Mouse (Mus musculus): ENCODE measurements around the gene Prmt1. TPM values are rescaled to one million over a fixed set of nuclear protein-coding genes. Genes with fewer than 3 reads are reported as not detected.

Prmt1 gene
- polyA plus RNA-seq, 1 experiment from 2014 or later = 98.6 TPM

DNA sequence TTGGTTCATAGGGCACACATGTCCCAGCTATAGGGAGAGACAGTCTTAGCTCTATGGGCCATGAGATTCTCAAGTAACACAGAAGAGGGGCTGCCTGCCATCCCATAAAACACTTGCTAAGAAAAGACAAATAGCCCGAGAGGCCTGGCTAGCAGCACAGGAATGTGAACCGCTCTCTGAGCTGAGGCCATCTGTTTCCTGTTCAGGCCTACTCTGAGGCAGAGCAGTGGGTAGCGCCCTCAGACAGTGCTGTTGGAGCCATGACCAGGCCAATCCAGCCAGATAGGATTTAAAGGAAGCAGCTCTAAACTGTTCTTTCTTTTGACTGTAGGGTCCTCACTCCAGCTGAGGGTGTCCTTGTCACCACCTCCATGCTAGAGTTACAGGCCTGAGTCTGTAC, 18.2 kb upstream of the Prmt1 start:
- Histone ChIP-seq H3K4me2 (ENCODE audit: low read depth, low read length) (no peak overlapping the region), H3K27ac (ENCODE audit: low read length) (no peak overlapping the region), H3K4me3 (ENCODE audit: low read depth, low read length) (no peak overlapping the region), H3K4me1 (ENCODE audit: control insufficient read depth, low read depth, low read length) (peaks cover 4% of the 10 kb centered on the region), H3K9me3 (replicated peaks; ENCODE audit: control insufficient read depth, low read length) (no peaks in the 10 kb centered on the region), H3K27me3 (ENCODE audit: control insufficient read depth, insufficient read depth, low read depth, low read length) (no peaks in the 10 kb centered on the region), H3K9ac (ENCODE audit: low read depth, low read length) (no peak overlapping the region), H3K36me3 (ENCODE audit: control insufficient read depth, insufficient read depth) (peaks cover 84% of the 10 kb centered on the region)
- WGBS (ENCODE audit: insufficient replicate concordance) = 61% methylated on average over 3 of the region's 3 CpGs
- ATAC-seq (ENCODE audit: low read depth) = no peak

DNA sequence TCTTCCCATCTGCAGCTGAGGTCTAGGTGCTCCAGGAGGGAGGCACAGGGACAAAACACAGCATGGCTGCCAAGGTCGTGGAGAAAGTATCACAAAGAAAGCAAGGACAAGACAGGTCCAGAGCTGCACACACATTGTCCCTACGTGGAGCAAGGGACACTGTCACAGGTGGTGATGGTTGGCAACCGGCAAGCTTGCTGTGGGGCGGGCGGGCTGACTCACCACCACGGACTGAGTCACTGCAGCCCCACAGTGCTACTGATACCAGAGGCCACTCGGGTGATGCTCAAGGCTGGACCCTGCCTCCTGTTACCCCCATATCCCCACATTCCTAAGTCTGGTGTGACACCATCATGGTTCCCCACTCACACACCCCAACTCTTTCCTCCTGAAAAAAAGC, 16.1 kb upstream of the Prmt1 start:
- no peak overlapping the region for H3K4me3 ChIP-seq (ENCODE audit: low read depth, low read length)
- H3K36me3 ChIP-seq (ENCODE audit: control insufficient read depth, insufficient read depth) = peaks cover 65% of the 10 kb centered on the region
- no peak overlapping the region for H3K9ac ChIP-seq (ENCODE audit: low read depth, low read length)
- H3K4me2 ChIP-seq (ENCODE audit: low read depth, low read length) = no peak overlapping the region
- no peaks in the 10 kb centered on the region for H3K27me3 ChIP-seq (ENCODE audit: control insufficient read depth, insufficient read depth, low read depth, low read length)
- no peak for ATAC-seq (ENCODE audit: low read depth)
- no peaks in the 10 kb centered on the region for H3K9me3 ChIP-seq (replicated peaks; ENCODE audit: control insufficient read depth, low read length)
- peaks cover 16% of the 10 kb centered on the region for H3K4me1 ChIP-seq (ENCODE audit: control insufficient read depth, low read depth, low read length)
- H3K27ac ChIP-seq (ENCODE audit: low read length) = no peak overlapping the region
- WGBS (ENCODE audit: insufficient replicate concordance) = 69% methylated on average over 7 of the region's 7 CpGs

DNA sequence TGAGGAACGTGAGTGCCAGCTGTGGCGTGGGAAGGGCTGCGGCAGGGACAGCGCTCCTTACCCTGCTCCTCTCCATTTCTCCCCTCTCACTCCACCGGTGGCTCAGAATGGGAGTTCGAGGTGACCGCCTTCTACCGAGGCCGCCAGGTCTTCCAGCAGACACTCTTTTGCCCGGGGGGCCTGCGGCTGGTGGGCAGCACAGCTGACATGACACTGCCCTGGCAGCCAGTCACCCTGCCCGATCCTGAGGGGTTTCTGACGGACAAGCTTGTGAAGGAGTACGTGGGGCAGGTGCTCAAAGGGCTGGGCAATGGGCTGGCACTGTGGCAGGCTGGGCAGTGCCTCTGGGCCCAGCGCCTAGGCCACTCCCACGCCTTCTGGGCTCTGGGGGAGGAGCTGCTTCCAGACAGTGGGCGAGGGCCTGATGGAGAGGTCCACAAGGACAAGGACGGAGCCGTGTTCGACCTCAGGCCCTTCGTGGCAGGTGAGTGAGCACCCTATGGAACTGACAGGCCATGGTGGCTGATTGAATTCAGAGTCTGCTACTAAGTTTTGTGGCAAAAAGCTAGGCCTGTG, 14.3 kb upstream of the Prmt1 start:
- peaks cover 25% of the 10 kb centered on the region for H3K4me1 ChIP-seq (ENCODE audit: control insufficient read depth, low read depth, low read length)

DNA sequence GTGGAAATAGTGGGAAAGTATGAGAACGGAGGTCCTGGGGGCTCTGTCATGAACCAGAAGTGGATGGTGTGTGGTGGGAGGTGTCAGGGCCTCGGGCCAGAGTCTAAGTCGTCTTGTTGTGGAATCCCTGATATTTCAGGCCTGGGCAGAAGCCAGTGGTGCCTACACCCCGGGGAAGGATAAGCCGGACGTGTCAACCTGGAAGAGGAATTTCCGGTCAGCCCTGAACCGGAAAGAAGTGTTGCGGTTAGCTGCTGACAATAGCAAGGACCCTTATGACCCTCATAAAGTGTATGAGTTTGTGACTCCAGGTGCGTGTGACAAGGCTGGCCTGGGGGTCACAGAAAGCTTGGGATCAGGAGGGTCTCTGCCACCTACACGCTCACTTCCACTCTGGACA, 13.4 kb upstream of the Prmt1 start:
- WGBS (ENCODE audit: insufficient replicate concordance) = 83% methylated on average over 11 of the region's 11 CpGs
- Histone ChIP-seq H3K9ac (ENCODE audit: low read depth, low read length) (no peak overlapping the region), H3K4me3 (ENCODE audit: low read depth, low read length) (peak overlapping the region; percentile 69; the same call in 1 of the 2 replicates), H3K36me3 (ENCODE audit: control insufficient read depth, insufficient read depth) (peaks cover 44% of the 10 kb centered on the region), H3K27me3 (ENCODE audit: control insufficient read depth, insufficient read depth, low read depth, low read length) (no peaks in the 10 kb centered on the region), H3K4me1 (ENCODE audit: control insufficient read depth, low read depth, low read length) (peaks cover 25% of the 10 kb centered on the region), H3K4me2 (ENCODE audit: low read depth, low read length) (no peak overlapping the region), H3K9me3 (replicated peaks; ENCODE audit: control insufficient read depth, low read length) (no peaks in the 10 kb centered on the region), H3K27ac (ENCODE audit: low read length) (no peak overlapping the region)
- ATAC-seq (ENCODE audit: low read depth) = no peak

More for the DNA sequence above, 14.3 kb upstream of the Prmt1 start:
- no peaks in the 10 kb centered on the region for H3K9me3 ChIP-seq (replicated peaks; ENCODE audit: control insufficient read depth, low read length)
- ATAC-seq (ENCODE audit: low read depth) = no peak
- H3K27me3 ChIP-seq (ENCODE audit: control insufficient read depth, insufficient read depth, low read depth, low read length) = no peaks in the 10 kb centered on the region
- no peak overlapping the region for H3K4me2 ChIP-seq (ENCODE audit: low read depth, low read length)
- H3K36me3 ChIP-seq (ENCODE audit: control insufficient read depth, insufficient read depth) = peaks cover 49% of the 10 kb centered on the region
- H3K4me3 ChIP-seq (ENCODE audit: low read depth, low read length) = no peak overlapping the region
- WGBS (ENCODE audit: insufficient replicate concordance) = 82% methylated on average over 21 of the region's 21 CpGs
- H3K27ac ChIP-seq (ENCODE audit: low read length) = no peak overlapping the region
- H3K9ac ChIP-seq (ENCODE audit: low read depth, low read length) = no peak overlapping the region

DNA sequence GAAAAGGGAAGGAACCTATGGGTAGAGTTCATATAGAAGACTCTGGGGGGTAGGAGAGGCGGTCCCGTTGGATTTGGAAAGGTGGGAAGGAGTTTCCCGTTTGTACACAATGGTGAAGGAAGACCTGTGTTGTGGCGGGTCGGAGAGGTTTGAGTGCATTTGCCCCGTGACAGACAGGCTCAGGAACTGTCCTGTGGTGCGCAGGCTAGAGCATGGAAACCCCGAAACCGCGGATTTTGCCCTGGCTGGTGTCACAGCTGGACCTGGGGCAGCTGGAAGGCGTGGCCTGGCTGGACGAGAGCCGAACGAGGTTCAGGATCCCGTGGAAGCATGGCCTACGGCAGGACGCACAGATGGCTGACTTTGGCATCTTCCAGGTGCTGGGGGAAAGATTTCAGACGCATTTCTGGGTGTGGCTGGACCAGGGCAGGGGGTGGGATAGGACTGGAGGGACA, 12.2 kb upstream of the Prmt1 start, which contains the start of gene Bcl2l12:
Gene Bcl2l12 (minus strand): TSS at position 212 of the 455 bp plus-strand sequence.
- Histone ChIP-seq H3K4me1 (ENCODE audit: control insufficient read depth, low read depth, low read length) (peaks cover 25% of the 10 kb centered on the region), H3K27ac (ENCODE audit: low read length) (peak within 1 kb of the TSS; percentile 96), H3K9me3 (replicated peaks; ENCODE audit: control insufficient read depth, low read length) (no peaks in the 10 kb centered on the region), H3K4me3 (ENCODE audit: low read depth, low read length) (peak within 1 kb of the TSS; percentile 69), H3K9ac (ENCODE audit: low read depth, low read length) (peak within 1 kb of the TSS; percentile 88), H3K4me2 (ENCODE audit: low read depth, low read length) (peak within 1 kb of the TSS; percentile 87), H3K36me3 (ENCODE audit: control insufficient read depth, insufficient read depth) (peaks cover 38% of the 10 kb centered on the region), H3K27me3 (ENCODE audit: control insufficient read depth, insufficient read depth, low read depth, low read length) (no peaks in the 10 kb centered on the region)
- peak; percentile 19; the same call in 1 of the 2 replicates for ATAC-seq (ENCODE audit: low read depth)
- WGBS (ENCODE audit: insufficient replicate concordance) = under 1% methylated on average over 18 of the region's 18 CpGs

DNA sequence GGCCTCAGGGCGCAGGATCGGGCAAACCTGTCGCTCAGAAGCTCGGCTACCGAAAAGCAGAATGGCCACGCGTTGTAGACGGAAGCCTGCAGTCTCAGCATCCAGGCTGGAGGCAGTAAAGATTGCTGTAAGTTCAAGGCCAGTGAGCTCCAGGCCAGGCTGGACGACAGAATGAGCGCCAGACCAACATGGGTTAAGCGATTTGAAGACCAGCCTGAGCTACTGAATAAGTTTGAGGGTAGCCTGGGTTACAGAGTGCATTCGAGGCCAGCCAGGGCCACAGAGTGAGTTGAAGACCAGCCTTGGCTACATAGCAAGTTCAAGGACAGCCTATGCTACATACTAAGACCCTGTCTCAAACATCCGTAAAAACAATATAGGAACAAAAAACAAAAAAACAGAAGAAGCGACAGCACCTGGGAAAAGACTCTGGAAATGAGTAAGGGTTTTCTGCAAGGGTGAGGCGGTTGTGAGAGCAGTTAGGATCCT, 11.6 kb upstream of the Prmt1 start:
- H3K36me3 ChIP-seq (ENCODE audit: control insufficient read depth, insufficient read depth) = peaks cover 32% of the 10 kb centered on the region
- under 1% methylated on average over 15 of the region's 15 CpGs for WGBS (ENCODE audit: insufficient replicate concordance)
- peak overlapping the region; percentile 69 for H3K4me3 ChIP-seq (ENCODE audit: low read depth, low read length)
- peak; percentile 1; the same call in 1 of the 2 replicates for ATAC-seq (ENCODE audit: low read depth)
- H3K27ac ChIP-seq (ENCODE audit: low read length) = peak overlapping the region; percentile 96
- H3K27me3 ChIP-seq (ENCODE audit: control insufficient read depth, insufficient read depth, low read depth, low read length) = no peaks in the 10 kb centered on the region
- peak overlapping the region; percentile 88 for H3K9ac ChIP-seq (ENCODE audit: low read depth, low read length)
- H3K4me2 ChIP-seq (ENCODE audit: low read depth, low read length) = peak overlapping the region; percentile 87
- H3K4me1 ChIP-seq (ENCODE audit: control insufficient read depth, low read depth, low read length) = peaks cover 25% of the 10 kb centered on the region
- H3K9me3 ChIP-seq (replicated peaks; ENCODE audit: control insufficient read depth, low read length) = no peaks in the 10 kb centered on the region

DNA sequence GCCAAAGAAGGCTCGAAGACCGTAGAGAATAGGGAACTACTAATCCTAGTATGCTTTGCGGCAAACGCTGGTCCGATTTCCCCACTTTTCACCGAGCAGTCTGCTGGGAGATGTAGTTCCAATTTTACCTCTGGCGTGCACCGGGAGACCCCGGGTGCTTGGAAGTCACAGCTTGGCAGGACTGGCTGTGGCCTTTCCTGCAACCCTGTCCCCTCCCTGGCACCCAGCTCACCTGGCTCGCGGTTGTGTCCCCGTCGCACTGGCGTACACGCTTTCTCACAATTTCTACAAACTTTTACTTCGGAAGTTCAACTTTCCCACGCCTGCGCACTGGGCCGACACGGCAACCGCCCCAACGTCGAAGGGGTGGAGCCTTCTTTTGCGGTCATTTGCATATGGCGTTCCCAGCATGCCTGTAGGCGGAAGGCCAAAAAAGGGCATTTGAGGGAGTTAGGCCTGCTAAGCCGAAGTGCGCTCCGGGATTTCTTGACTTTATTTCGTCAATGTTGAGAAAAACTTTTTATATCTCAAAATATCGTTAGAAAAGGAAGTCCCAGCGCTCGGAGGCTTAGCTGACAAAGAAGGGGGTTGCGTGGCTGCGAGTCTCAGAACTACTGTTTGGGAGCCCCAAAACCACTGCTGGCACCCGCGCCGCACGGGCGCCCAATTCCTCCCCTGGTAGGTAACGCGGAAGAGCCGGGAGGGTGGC, 11.0 kb upstream of the Prmt1 start, which contains the start of gene Irf3:
Gene Irf3 (plus strand): TSS at position 418 of the 709 bp plus-strand sequence.
- peaks cover 26% of the 10 kb centered on the region for H3K36me3 ChIP-seq (ENCODE audit: control insufficient read depth, insufficient read depth)

DNA sequence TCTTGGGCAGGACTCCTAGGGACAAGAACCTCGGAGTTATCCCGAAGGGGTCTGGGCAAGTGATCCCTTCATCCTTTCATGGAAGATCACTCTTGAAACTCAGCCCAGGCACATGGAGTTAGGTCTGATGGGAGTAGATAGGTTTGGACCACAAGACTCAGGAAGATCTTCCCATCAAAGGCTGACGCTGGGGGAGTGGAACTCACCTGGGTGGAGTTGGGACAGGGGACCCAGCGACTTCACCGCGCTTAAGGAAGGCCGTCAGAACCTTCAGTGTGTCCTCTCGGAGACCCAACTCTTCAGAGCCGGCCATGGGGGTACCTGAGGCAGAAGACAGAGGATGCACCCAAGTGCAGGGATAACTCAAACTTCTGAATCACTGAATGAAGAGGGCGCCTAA, 10.3 kb upstream of the Prmt1 start:
- 12% methylated on average over 10 of the region's 10 CpGs for WGBS (ENCODE audit: insufficient replicate concordance)
- peaks cover 25% of the 10 kb centered on the region for H3K4me1 ChIP-seq (ENCODE audit: control insufficient read depth, low read depth, low read length)

More for the DNA sequence above, 11.0 kb upstream of the Prmt1 start, which contains the start of gene Irf3:
- H3K27ac ChIP-seq (ENCODE audit: low read length) = peak within 1 kb of the TSS; percentile 96
- peak within 1 kb of the TSS; percentile 87 for H3K4me2 ChIP-seq (ENCODE audit: low read depth, low read length)
- peak within 1 kb of the TSS; percentile 69 for H3K4me3 ChIP-seq (ENCODE audit: low read depth, low read length)
- peaks cover 25% of the 10 kb centered on the region for H3K4me1 ChIP-seq (ENCODE audit: control insufficient read depth, low read depth, low read length)
- ATAC-seq (ENCODE audit: low read depth) = peak; percentile 91
- WGBS (ENCODE audit: insufficient replicate concordance) = under 1% methylated on average over 43 of the region's 43 CpGs
- peak within 1 kb of the TSS; percentile 88 for H3K9ac ChIP-seq (ENCODE audit: low read depth, low read length)
- no peaks in the 10 kb centered on the region for H3K9me3 ChIP-seq (replicated peaks; ENCODE audit: control insufficient read depth, low read length)
- no peaks in the 10 kb centered on the region for H3K27me3 ChIP-seq (ENCODE audit: control insufficient read depth, insufficient read depth, low read depth, low read length)

More for the DNA sequence above, 10.3 kb upstream of the Prmt1 start:
- Histone ChIP-seq H3K4me3 (ENCODE audit: low read depth, low read length) (peak overlapping the region; percentile 69), H3K27me3 (ENCODE audit: control insufficient read depth, insufficient read depth, low read depth, low read length) (no peaks in the 10 kb centered on the region), H3K27ac (ENCODE audit: low read length) (peak overlapping the region; percentile 37), H3K36me3 (ENCODE audit: control insufficient read depth, insufficient read depth) (peaks cover 19% of the 10 kb centered on the region), H3K9ac (ENCODE audit: low read depth, low read length) (peak overlapping the region; percentile 88), H3K4me2 (ENCODE audit: low read depth, low read length) (peak overlapping the region; percentile 87), H3K9me3 (replicated peaks; ENCODE audit: control insufficient read depth, low read length) (no peaks in the 10 kb centered on the region)
- ATAC-seq (ENCODE audit: low read depth) = no peak

All from liver, embryonic 16.5 days (tissue).